Mouse (Mus musculus) common myeloid progenitor, adult 5-6 weeks (primary cell): ENCODE results near the gene Limch1. TPM values are rescaled to one million over a fixed set of nuclear protein-coding genes. Genes with fewer than 3 reads are reported as not detected.

Experiments
- ATAC-seq: replicated peaks from 2 replicates; pipeline ENCODE4 v1.8.0; 2016; ENCODE audit warnings: low read depth, mild to moderate bottlenecking, moderate TSS enrichment, inconsistent platforms; ENCODE audit not compliant: poor library complexity, severe bottlenecking
- total RNA-seq: library from RNA; stranded (forward); fragments of 200-1000, 187-1606 nt; gene quantifications from 2 replicates; pipeline ENCODE4 v1.2.3, GENCODE M21; 2017

The Limch1 gene
- total RNA-seq, 1 experiment from 2014 or later = not detected

- ATAC-seq = peak; percentile 74
These were observed 71.7 kb downstream of the Limch1 start for GRCm38 (mm10) chr5:66817184-66817956.

- ATAC-seq = no peak
These were observed 77.0 kb downstream of the Limch1 start for GRCm38 (mm10) chr5:66822500-66823205.

GRCm38 (mm10) chr5:66825586-66825985 is 80.0 kb downstream of the Limch1 start:
- ATAC-seq = no peak

- ATAC-seq = no peak
These were observed 81.2 kb downstream of the Limch1 start for GRCm38 (mm10) chr5:66826844-66827243.

GRCm38 (mm10) chr5:66829505-66829904 is 83.9 kb downstream of the Limch1 start:
- ATAC-seq = no peak

- ATAC-seq = no peak
These were observed 84.6 kb downstream of the Limch1 start for GRCm38 (mm10) chr5:66830206-66830605.

- no peak for ATAC-seq
These were observed 89.1 kb downstream of the Limch1 start for GRCm38 (mm10) chr5:66834756-66835155.

- ATAC-seq = no peak
These were observed 91.3 kb downstream of the Limch1 start for GRCm38 (mm10) chr5:66836892-66837291.

- ATAC-seq = no peak
These were observed 96.3 kb downstream of the Limch1 start for GRCm38 (mm10) chr5:66841971-66842370.

GRCm38 (mm10) chr5:66842776-66843175 is 97.1 kb downstream of the Limch1 start:
- no peak for ATAC-seq

GRCm38 (mm10) chr5:66848136-66848535 is 102.5 kb downstream of the Limch1 start:
- ATAC-seq = 0 out of 2 replicates have a peak, but pooled peaks have one; percentile 25

- ATAC-seq = no peak
These were observed 103.5 kb downstream of the Limch1 start for GRCm38 (mm10) chr5:66849148-66849547.

GRCm38 (mm10) chr5:66850721-66851251 is 105.2 kb downstream of the Limch1 start:
- ATAC-seq = no peak

GRCm38 (mm10) chr5:66851708-66852107 is 106.1 kb downstream of the Limch1 start:
- no peak for ATAC-seq

- no peak for ATAC-seq
These were observed 108.6 kb downstream of the Limch1 start for GRCm38 (mm10) chr5:66854263-66854662.

- ATAC-seq = no peak
These were observed 109.9 kb downstream of the Limch1 start for GRCm38 (mm10) chr5:66855358-66856107.

- no peak for ATAC-seq
These were observed 113.9 kb downstream of the Limch1 start for GRCm38 (mm10) chr5:66859506-66859905.

- ATAC-seq = no peak
These were observed 115.8 kb downstream of the Limch1 start for GRCm38 (mm10) chr5:66861232-66862035.

GRCm38 (mm10) chr5:66862151-66862550 is 116.5 kb downstream of the Limch1 start:
- ATAC-seq = no peak

GRCm38 (mm10) chr5:66865229-66865628 is 119.6 kb downstream of the Limch1 start:
- ATAC-seq = no peak
